Mouse (Mus musculus) C2C12 (cell line): ENCODE measurements around the gene Syt14.

ENCODE experiments used
- CEBPB ChIP-seq: IDR thresholded peaks from one replicate; pipeline ENCODE4 v1.6.1; 2011; ENCODE audit warnings: low read depth, mild to moderate bottlenecking, control low read depth, moderate library complexity
- CTCF ChIP-seq: IDR thresholded peaks from one replicate; pipeline ENCODE4 v1.5.1; 2011; ENCODE audit not compliant: control insufficient read depth, insufficient read depth, insufficient read length
- FOSL1 ChIP-seq: IDR thresholded peaks from one replicate; pipeline ENCODE4 v1.8.0; 2011; ENCODE audit warnings: mild to moderate bottlenecking, low read length; ENCODE audit not compliant: poor library complexity, insufficient read depth, severe bottlenecking
- MAX ChIP-seq: IDR thresholded peaks from one replicate; pipeline ENCODE4 v1.6.1; 2011; ENCODE audit warnings: mild to moderate bottlenecking, control low read depth
- MYOD1 ChIP-seq: IDR thresholded peaks from one replicate; pipeline ENCODE4 v1.6.1; 2011; ENCODE audit warnings: low read depth; ENCODE audit not compliant: control insufficient read depth, insufficient read length
- USF1 ChIP-seq: IDR thresholded peaks from one replicate; pipeline ENCODE4 v1.6.1; 2011; ENCODE audit warnings: low read depth, mild to moderate bottlenecking, control low read depth, moderate library complexity

- no peak for TF ChIP-seq CTCF
- TF ChIP-seq MAX = no peak
- no peak for TF ChIP-seq CEBPB
- TF ChIP-seq USF1 = no peak
- TF ChIP-seq MYOD1 = no peak
- TF ChIP-seq FOSL1 = no peak
These were observed 48.4 kb downstream of the Syt14 start for GRCm38 (mm10) chr1:192987203-192987602.
